Mouse (Mus musculus) lung, postnatal 0 days (tissue): ENCODE results near the gene Tmem191c. TPM values are rescaled to one million over a fixed set of nuclear protein-coding genes. Genes with fewer than 3 reads are reported as not detected.

Experiments
- ATAC-seq: fragments of 200-750 bp; cut with Nextera tagmentation; 2 replicates; pipeline ENCODE4 v1.8.0; 2017; ENCODE audit warnings: moderate library complexity
- DNase-seq: peaks from one replicate; pipeline ENCODE4 v3.0.0-alpha.2; 2016; ENCODE audit warnings: low spot score
- H3K27ac ChIP-seq: fragments of 300-500 bp; sonication (generic); 2 replicates; pipeline ENCODE4 v1.5.1; 2014; ENCODE audit warnings: antibody characterized with exemption, mild to moderate bottlenecking, low read length, mixed read lengths
- H3K27me3 ChIP-seq: fragments of 300-500 bp; sonication (generic); replicated peaks from 2 replicates; pipeline ENCODE4 v1.6.1; 2014; ENCODE audit warnings: low read length, mixed read lengths; ENCODE audit not compliant: insufficient read depth
- H3K36me3 ChIP-seq: fragments of 300-500 bp; sonication (generic); 2 replicates; pipeline ENCODE4 v1.6.1; 2014; ENCODE audit warnings: low read length, mixed read lengths; ENCODE audit not compliant: insufficient read depth
- H3K4me1 ChIP-seq: fragments of 300-500 bp; sonication (generic); 2 replicates; pipeline ENCODE4 v1.6.1; 2014; ENCODE audit warnings: antibody characterized with exemption, low read depth, low read length, mixed read lengths; ENCODE audit not compliant: insufficient read depth
- H3K4me2 ChIP-seq: fragments of 300-500 bp; sonication (generic); replicated peaks from 2 replicates; pipeline ENCODE4 v1.6.1; 2014; ENCODE audit warnings: low read depth, mild to moderate bottlenecking, low read length, moderate library complexity, mixed read lengths
- H3K4me3 ChIP-seq: fragments of 300-500 bp; sonication (generic); 2 replicates; pipeline ENCODE4 v1.5.1; 2014; ENCODE audit warnings: low read depth, low read length
- H3K9ac ChIP-seq: fragments of 300-500 bp; sonication (generic); replicated peaks from 2 replicates; pipeline ENCODE4 v1.6.1; 2014; ENCODE audit warnings: low read depth, mild to moderate bottlenecking
- H3K9me3 ChIP-seq: fragments of 300-500 bp; sonication (generic); 2 replicates; pipeline ENCODE4 v1.6.1; 2016; ENCODE audit warnings: low read length, mixed read lengths
- CTCF ChIP-seq: IDR thresholded peaks from 2 replicates; pipeline ENCODE4 v1.5.1; 2016; ENCODE audit warnings: antibody characterized with exemption, mild to moderate bottlenecking
- EP300 ChIP-seq: IDR thresholded peaks from 2 replicates; pipeline ENCODE4 v1.6.1; 2016; ENCODE audit warnings: antibody characterized with exemption, mild to moderate bottlenecking, control low read depth
- WGBS: fragments of 180-500 bp; shearing (Covaris S2); extraction: QIAGEN DNeasy Blood & Tissue Kit; methylation state at CpG from one replicate; pipeline ENCODE4 v1.1.7; 2014; 5-methylcytosine and 5-hydroxymethylcytosine counted together
- polyA plus RNA-seq: library from polyadenylated mRNA; unstranded; fragments of >200 nt; fragmentation: Nextera tagmentation; extraction: Ambion mirVana; gene quantifications from 2 replicates; pipeline ENCODE4 v1.2.1, GENCODE M21; 2015

Tmem191c gene
- polyA plus RNA-seq, 1 experiment from 2014 or later, result 7.7 TPM

- Histone ChIP-seq H3K27me3 (no peaks in the 10 kb centered on the region), H3K9me3 (no peaks in the 10 kb centered on the region), H3K4me1 (no peaks in the 10 kb centered on the region), H3K36me3 (peaks cover 5% of the 10 kb centered on the region; the same call in 1 of the 2 replicates), H3K9ac (no peak overlapping the region), H3K4me3 (no peak overlapping the region), H3K27ac (no peak overlapping the region), H3K4me2 (no peak overlapping the region)
- TF ChIP-seq CTCF (no peak), EP300 (no peak)
- no peak for ATAC-seq
- DNase-seq, result no peak
- 86% methylated on average over 5 of the region's 5 CpGs for WGBS
Measured at GRCm38 (mm10) chr16:17312531-17312930, 36.7 kb downstream of the Tmem191c start.

- Histone ChIP-seq H3K27ac (no peak overlapping the region), H3K27me3 (no peaks in the 10 kb centered on the region), H3K9me3 (no peaks in the 10 kb centered on the region), H3K4me3 (no peak overlapping the region), H3K4me1 (no peaks in the 10 kb centered on the region), H3K9ac (no peak overlapping the region), H3K4me2 (no peak overlapping the region), H3K36me3 (peaks cover 6% of the 10 kb centered on the region)
- ATAC-seq (no peak), DNase-seq (no peak)
- 86% methylated on average over 7 of the region's 7 CpGs for WGBS
- TF ChIP-seq CTCF (no peak), EP300 (no peak)
Measured at GRCm38 (mm10) chr16:17316554-17316953, 40.7 kb downstream of the Tmem191c start.

GRCm38 (mm10) chr16:17321481-17321880, 45.6 kb downstream of the Tmem191c start:
- Histone ChIP-seq H3K9me3 (no peaks in the 10 kb centered on the region), H3K27ac (no peak overlapping the region), H3K9ac (no peak overlapping the region), H3K4me3 (no peak overlapping the region), H3K27me3 (no peaks in the 10 kb centered on the region), H3K4me1 (no peaks in the 10 kb centered on the region), H3K4me2 (no peak overlapping the region), H3K36me3 (peaks cover 13% of the 10 kb centered on the region)
- ATAC-seq (no peak), DNase-seq (no peak)
- no peak for TF ChIP-seq CTCF
- no peak for TF ChIP-seq EP300
- WGBS, result 35% methylated on average over 5 of the region's 5 CpGs

- H3K4me1 ChIP-seq, result no peaks in the 10 kb centered on the region
- TF ChIP-seq EP300 (no peak), CTCF (no peak)
- no peaks in the 10 kb centered on the region for H3K27me3 ChIP-seq
- no peak overlapping the region for H3K9ac ChIP-seq
- H3K9me3 ChIP-seq, result no peaks in the 10 kb centered on the region
- DNase-seq (no peak), ATAC-seq (no peak)
- H3K4me3 ChIP-seq, result no peak overlapping the region
- no peak overlapping the region for H3K27ac ChIP-seq
- WGBS, result 92% methylated on average over 5 of the region's 5 CpGs
- H3K4me2 ChIP-seq, result no peak overlapping the region
- 0 out of 2 replicates have a peak, but pooled peaks cover 6% of the 10 kb centered on the region for H3K36me3 ChIP-seq
Measured at GRCm38 (mm10) chr16:17324745-17325144, 48.9 kb downstream of the Tmem191c start.

GRCm38 (mm10) chr16:17326064-17326463, 50.2 kb downstream of the Tmem191c start:
- Histone ChIP-seq H3K9ac (no peak overlapping the region), H3K4me2 (no peak overlapping the region), H3K36me3 (0 out of 2 replicates have a peak, but pooled peaks cover 6% of the 10 kb centered on the region), H3K4me1 (no peaks in the 10 kb centered on the region), H3K4me3 (no peak overlapping the region), H3K27me3 (no peaks in the 10 kb centered on the region), H3K27ac (no peak overlapping the region), H3K9me3 (no peaks in the 10 kb centered on the region)
- TF ChIP-seq CTCF (no peak), EP300 (no peak)
- DNase-seq (no peak), ATAC-seq (no peak)
- WGBS, result 90% methylated on average over 2 of the region's 2 CpGs

GRCm38 (mm10) chr16:17329848-17330570, 54.1 kb downstream of the Tmem191c start:
- no peak overlapping the region for H3K4me2 ChIP-seq
- TF ChIP-seq EP300, result peak; percentile 18; the same call in 1 of the 2 replicates
- no peak for TF ChIP-seq CTCF
- H3K4me3 ChIP-seq, result no peak overlapping the region
- DNase-seq (peak; percentile 73), ATAC-seq (peak; percentile 90)
- no peaks in the 10 kb centered on the region for H3K36me3 ChIP-seq
- no peak overlapping the region for H3K9ac ChIP-seq
- no peaks in the 10 kb centered on the region for H3K9me3 ChIP-seq
- no peak overlapping the region for H3K27ac ChIP-seq
- H3K4me1 ChIP-seq, result no peaks in the 10 kb centered on the region
- WGBS, result 73% methylated on average over 1 of the region's 1 CpGs
- no peaks in the 10 kb centered on the region for H3K27me3 ChIP-seq
